Mouse (Mus musculus) brown adipose tissue, adult 24 weeks (tissue): ENCODE results near the gene Slc25a20. TPM values are rescaled to one million over a fixed set of nuclear protein-coding genes. Genes with fewer than 3 reads are reported as not detected.

Experiments used
- H3K27ac ChIP-seq: fragments of 200-500 bp; replicated peaks from 2 replicates; pipeline ENCODE4 v1.5.1; 2012; ENCODE audit warnings: low read depth, mild to moderate bottlenecking, low read length
- H3K4me1 ChIP-seq: fragments of 200-500 bp; 2 replicates; pipeline ENCODE4 v1.6.1; 2012; ENCODE audit warnings: low read length, mixed read lengths; ENCODE audit not compliant: control insufficient read depth, insufficient read depth, insufficient read length
- H3K4me3 ChIP-seq: fragments of 200-500 bp; 2 replicates; pipeline ENCODE4 v1.5.1; 2012; ENCODE audit warnings: low read depth, mild to moderate bottlenecking, low read length, moderate library complexity; ENCODE audit not compliant: insufficient read depth
- polyA plus RNA-seq: library from polyadenylated mRNA; stranded (reverse); fragments of >200 nt; gene quantifications from 2 replicates; pipeline ENCODE4 v1.2.4, GENCODE M21; 2012; ENCODE audit not compliant: missing spikeins, insufficient read depth, insufficient read length

The Slc25a20 gene
- polyA plus RNA-seq: 545 and 591 TPM in 2 replicates

GRCm38 (mm10) chr9:108661677-108662612 lies at the start of gene Slc25a20:
Slc25a20 (plus strand) TSS chr9:108662088.
- Histone ChIP-seq H3K27ac (peak within 1 kb of the TSS; percentile 96), H3K4me1 (no peaks in the 10 kb centered on the region), H3K4me3 (peak within 1 kb of the TSS; percentile 94)

GRCm38 (mm10) chr9:108617301-108617700 lies 44.6 kb upstream of the Slc25a20 start:
- Histone ChIP-seq H3K4me1 (no peaks in the 10 kb centered on the region), H3K27ac (no peak overlapping the region), H3K4me3 (no peak overlapping the region)

- peaks cover 3% of the 10 kb centered on the region; the same call in 1 of the 2 replicates for H3K4me1 ChIP-seq
- H3K27ac ChIP-seq: no peak overlapping the region
Observed at GRCm38 (mm10) chr9:108626498-108626897, 35.4 kb upstream of the Slc25a20 start.

GRCm38 (mm10) chr9:108628141-108628540 lies 33.7 kb upstream of the Slc25a20 start:
- no peak overlapping the region for H3K27ac ChIP-seq
- H3K4me3 ChIP-seq: no peak overlapping the region
- H3K4me1 ChIP-seq: peaks cover 3% of the 10 kb centered on the region; the same call in 1 of the 2 replicates

More at GRCm38 (mm10) chr9:108626498-108626897, 35.4 kb upstream of the Slc25a20 start:
- no peak overlapping the region for H3K4me3 ChIP-seq

- Histone ChIP-seq H3K27ac (no peak overlapping the region), H3K4me3 (no peak overlapping the region)
Observed at GRCm38 (mm10) chr9:108630683-108631082, 31.2 kb upstream of the Slc25a20 start.

GRCm38 (mm10) chr9:108631631-108632256 lies 30.1 kb upstream of the Slc25a20 start:
- Histone ChIP-seq H3K27ac (no peak overlapping the region), H3K4me1 (no peaks in the 10 kb centered on the region), H3K4me3 (no peak overlapping the region)

More at GRCm38 (mm10) chr9:108630683-108631082, 31.2 kb upstream of the Slc25a20 start:
- H3K4me1 ChIP-seq: peaks cover 3% of the 10 kb centered on the region; the same call in 1 of the 2 replicates

- Histone ChIP-seq H3K4me3 (no peak overlapping the region), H3K27ac (no peak overlapping the region), H3K4me1 (no peaks in the 10 kb centered on the region)
Observed at GRCm38 (mm10) chr9:108632375-108632774, 29.5 kb upstream of the Slc25a20 start.

GRCm38 (mm10) chr9:108633846-108634245 lies 28.0 kb upstream of the Slc25a20 start:
- no peaks in the 10 kb centered on the region for H3K4me1 ChIP-seq
- H3K27ac ChIP-seq: no peak overlapping the region
- no peak overlapping the region for H3K4me3 ChIP-seq

- Histone ChIP-seq H3K4me3 (no peak overlapping the region), H3K27ac (no peak overlapping the region), H3K4me1 (no peaks in the 10 kb centered on the region)
Observed at GRCm38 (mm10) chr9:108635415-108635814, 26.5 kb upstream of the Slc25a20 start.

- H3K27ac ChIP-seq: no peak overlapping the region
Observed at GRCm38 (mm10) chr9:108639825-108640224, 22.1 kb upstream of the Slc25a20 start.

GRCm38 (mm10) chr9:108648166-108648565 lies 13.7 kb upstream of the Slc25a20 start:
- H3K27ac ChIP-seq: peak overlapping the region; percentile 86
- peak overlapping the region; percentile 85 for H3K4me3 ChIP-seq
- H3K4me1 ChIP-seq: peaks cover 3% of the 10 kb centered on the region; the same call in 1 of the 2 replicates

More at GRCm38 (mm10) chr9:108639825-108640224, 22.1 kb upstream of the Slc25a20 start:
- no peaks in the 10 kb centered on the region for H3K4me1 ChIP-seq
- no peak overlapping the region for H3K4me3 ChIP-seq

GRCm38 (mm10) chr9:108648611-108649560 lies 13.0 kb upstream of the Slc25a20 start, which contains the start of gene Arih2:
Arih2 (minus strand) TSS chr9:108649386.
- peaks cover 3% of the 10 kb centered on the region; the same call in 1 of the 2 replicates for H3K4me1 ChIP-seq
- H3K4me3 ChIP-seq: peak within 1 kb of the TSS; percentile 85

GRCm38 (mm10) chr9:108649561-108650440 lies 12.1 kb upstream of the Slc25a20 start:
- Histone ChIP-seq H3K27ac (peak overlapping the region; percentile 94), H3K4me1 (peaks cover 3% of the 10 kb centered on the region; the same call in 1 of the 2 replicates), H3K4me3 (peak overlapping the region; percentile 85)

More at GRCm38 (mm10) chr9:108648611-108649560, 13.0 kb upstream of the Slc25a20 start, which contains the start of gene Arih2:
- H3K27ac ChIP-seq: peak within 1 kb of the TSS; percentile 94
